Mouse (Mus musculus) heart, postnatal 14 days (tissue): ENCODE data around the gene Prox2. TPM values are rescaled to one million over a fixed set of nuclear protein-coding genes. Genes with fewer than 3 reads are reported as not detected.

Experiments used
- DNase-seq, 2 experiments: peaks; one replicate each; pipeline ENCODE4 v3.0.0; 2021 to 2022
- intact Hi-C: fragments of 180-260 bp; cut with DNase I; formaldehyde crosslinking; loops from one replicate; pipeline ENCODE4 v1.15.1; 2025
- total RNA-seq, 2 experiments: library from RNA; stranded (reverse); gene quantifications; 2 replicates each; pipeline ENCODE4 v1.2.3; 2021

Prox2 gene
- total RNA-seq, 2 experiments from 2014 or later: 1.1 to 2.7 TPM

- intact Hi-C loops: loop anchor here (10.0 kb wide), 1 partner anchor 349 kb away; no protein-coding TSS in a partner anchor
- DNase-seq: peak in 1 of 2 experiments; percentile 37
These were observed 25.2 kb upstream of the Prox2 start for GRCm38 (mm10) chr12:85135513-85136470.

- no peak for DNase-seq
- intact Hi-C loops: loop anchor here (10.0 kb wide), 1 partner anchor 351 kb away; no protein-coding TSS in a partner anchor
These were observed 23.7 kb upstream of the Prox2 start for GRCm38 (mm10) chr12:85134043-85134794.

GRCm38 (mm10) chr12:85131361-85131760 lies 20.8 kb upstream of the Prox2 start:
- DNase-seq: no peak
- intact Hi-C loops: loop anchor here (10.0 kb wide), 1 partner anchor 353 kb away; no protein-coding TSS in a partner anchor

- DNase-seq: no peak
These were observed 18.9 kb upstream of the Prox2 start for GRCm38 (mm10) chr12:85129426-85129978.

GRCm38 (mm10) chr12:85126986-85127603 lies 16.5 kb upstream of the Prox2 start:
- no peak for DNase-seq
- intact Hi-C loops: no loop called here

More at GRCm38 (mm10) chr12:85129426-85129978, 18.9 kb upstream of the Prox2 start:
- intact Hi-C loops: no loop called here

- intact Hi-C loops: no loop called here
These were observed 14.2 kb upstream of the Prox2 start for GRCm38 (mm10) chr12:85124751-85125150.

GRCm38 (mm10) chr12:85123645-85124044 lies 13.1 kb upstream of the Prox2 start:
- intact Hi-C loops: no loop called here

More at GRCm38 (mm10) chr12:85124751-85125150, 14.2 kb upstream of the Prox2 start:
- no peak for DNase-seq

GRCm38 (mm10) chr12:85123108-85123530 lies 12.6 kb upstream of the Prox2 start:
- intact Hi-C loops: no loop called here
- no peak for DNase-seq

More at GRCm38 (mm10) chr12:85123645-85124044, 13.1 kb upstream of the Prox2 start:
- DNase-seq: no peak

GRCm38 (mm10) chr12:85121806-85122459 lies 11.4 kb upstream of the Prox2 start:
- intact Hi-C loops: no loop called here
- DNase-seq: no peak

GRCm38 (mm10) chr12:85115678-85116077 lies 5.1 kb upstream of the Prox2 start:
- intact Hi-C loops: no loop called here
- no peak for DNase-seq

GRCm38 (mm10) chr12:85113917-85114316 lies 3.4 kb upstream of the Prox2 start:
- DNase-seq: no peak
- intact Hi-C loops: no loop called here

GRCm38 (mm10) chr12:85113337-85113736 lies 2.8 kb upstream of the Prox2 start:
- no peak for DNase-seq
- intact Hi-C loops: no loop called here

GRCm38 (mm10) chr12:85112550-85113251 lies 2.1 kb upstream of the Prox2 start:
- intact Hi-C loops: no loop called here
- DNase-seq: no peak

- DNase-seq: peak in 1 of 2 experiments; percentile 18
- intact Hi-C loops: no loop called here
These were observed 405 bp downstream of the Prox2 start for GRCm38 (mm10) chr12:85110011-85110697.

GRCm38 (mm10) chr12:85109426-85109825 lies 1.1 kb downstream of the Prox2 start:
- intact Hi-C loops: no loop called here
- DNase-seq: no peak

GRCm38 (mm10) chr12:85108643-85109042 lies 1.9 kb downstream of the Prox2 start:
- intact Hi-C loops: no loop called here
- DNase-seq: no peak

- DNase-seq: no peak
- intact Hi-C loops: no loop called here
These were observed 4.3 kb downstream of the Prox2 start for GRCm38 (mm10) chr12:85106292-85106691.

- DNase-seq: no peak
- intact Hi-C loops: no loop called here
These were observed 5.8 kb downstream of the Prox2 start for GRCm38 (mm10) chr12:85104789-85105188.
